Mouse (Mus musculus) embryonic facial prominence, embryonic 11.5 days (tissue): ENCODE measurements around the gene Adh6a. TPM values are rescaled to one million over a fixed set of nuclear protein-coding genes. Genes with fewer than 3 reads are reported as not detected.

Experiments
- ATAC-seq: fragments of 200-750 bp; cut with Nextera tagmentation; replicated peaks from 2 replicates; pipeline ENCODE4 v1.8.0; 2017; ENCODE audit warnings: low read depth; ENCODE audit not compliant: insufficient number of reproducible peaks, low FRiP score, low TSS enrichment
- DNase-seq: peaks from one replicate; pipeline ENCODE4 v3.0.0-alpha.2; 2015; ENCODE audit warnings: low spot score
- H3K27ac ChIP-seq: fragments of 300-500 bp; sonication (generic); replicated peaks from 2 replicates; pipeline ENCODE4 v1.5.1; 2014; ENCODE audit warnings: mild to moderate bottlenecking, low read depth, low read length, control low read depth
- H3K27me3 ChIP-seq: fragments of 300-500 bp; sonication (generic); 2 replicates; pipeline ENCODE4 v1.6.1; 2014; ENCODE audit warnings: mild to moderate bottlenecking, low read length, moderate library complexity, mixed read lengths; ENCODE audit not compliant: control insufficient read depth, insufficient read depth
- H3K36me3 ChIP-seq: fragments of 300-500 bp; sonication (generic); replicated peaks from 2 replicates; pipeline ENCODE4 v1.6.1; 2014; ENCODE audit warnings: low read depth, mild to moderate bottlenecking, low read length, moderate library complexity, mixed read lengths; ENCODE audit not compliant: control insufficient read depth, insufficient read depth
- H3K4me1 ChIP-seq: fragments of 300-500 bp; sonication (generic); 2 replicates; pipeline ENCODE4 v1.6.1; 2014; ENCODE audit warnings: low read length, mixed read lengths; ENCODE audit not compliant: control insufficient read depth, insufficient read depth
- H3K4me2 ChIP-seq: fragments of 300-500 bp; sonication (generic); 2 replicates; pipeline ENCODE4 v1.6.1; 2014; ENCODE audit warnings: low read depth, mild to moderate bottlenecking, control low read depth, low read length, moderate library complexity
- H3K4me3 ChIP-seq: fragments of 300-500 bp; sonication (generic); 2 replicates; pipeline ENCODE4 v1.5.1; 2014; ENCODE audit warnings: low read depth, low read length, control low read depth
- H3K9ac ChIP-seq: fragments of 300-500 bp; sonication (generic); replicated peaks from 2 replicates; pipeline ENCODE4 v1.6.1; 2014; ENCODE audit warnings: mild to moderate bottlenecking, control low read depth, low read length
- H3K9me3 ChIP-seq: fragments of 300-500 bp; sonication (generic); replicated peaks from 2 replicates; pipeline ENCODE4 v1.6.1; 2016; ENCODE audit warnings: mild to moderate bottlenecking, low read length, inconsistent platforms, mixed read lengths; ENCODE audit not compliant: control insufficient read depth
- WGBS: fragments of 180-500 bp; shearing (Covaris S2); extraction: QIAGEN DNeasy Blood & Tissue Kit; methylation state at CpG from one replicate; pipeline ENCODE4 v1.1.7; 2014; 5-methylcytosine and 5-hydroxymethylcytosine counted together
- polyA plus RNA-seq: library from polyadenylated mRNA; unstranded; fragments of >200 nt; fragmentation: Nextera tagmentation; extraction: Ambion mirVana; gene quantifications from 2 replicates; pipeline ENCODE4 v1.2.1, GENCODE M21; 2014

Adh6a gene
- polyA plus RNA-seq, 1 experiment from 2014 or later: not detected

DNA sequence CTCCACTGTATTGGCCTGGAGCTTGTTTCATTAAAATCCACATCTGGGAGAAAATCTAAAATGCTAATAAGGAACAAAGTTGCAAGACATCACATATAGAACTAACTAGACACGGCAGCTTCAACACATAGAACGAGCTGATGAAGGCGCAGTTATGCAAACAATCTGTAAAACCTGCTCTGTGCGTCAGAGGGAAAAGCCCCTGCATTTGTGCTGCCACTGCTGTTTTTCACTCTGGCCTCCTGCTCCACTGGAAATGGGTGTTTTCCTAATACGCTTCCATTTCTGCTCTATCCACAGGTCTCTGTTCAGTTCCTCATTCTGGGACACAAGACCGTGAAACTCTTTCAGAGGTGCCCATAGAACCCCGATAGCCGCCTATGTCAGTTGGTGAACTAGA, 20.8 kb downstream of the Adh6a start:
- Histone ChIP-seq H3K9ac (no peak overlapping the region), H3K4me3 (no peak overlapping the region), H3K36me3 (no peaks in the 10 kb centered on the region), H3K4me1 (no peaks in the 10 kb centered on the region), H3K9me3 (no peaks in the 10 kb centered on the region), H3K4me2 (no peak overlapping the region), H3K27ac (no peak overlapping the region), H3K27me3 (no peaks in the 10 kb centered on the region)
- ATAC-seq (no peak), DNase-seq (no peak)
- WGBS: 83% methylated on average over 8 of the region's 8 CpGs

DNA sequence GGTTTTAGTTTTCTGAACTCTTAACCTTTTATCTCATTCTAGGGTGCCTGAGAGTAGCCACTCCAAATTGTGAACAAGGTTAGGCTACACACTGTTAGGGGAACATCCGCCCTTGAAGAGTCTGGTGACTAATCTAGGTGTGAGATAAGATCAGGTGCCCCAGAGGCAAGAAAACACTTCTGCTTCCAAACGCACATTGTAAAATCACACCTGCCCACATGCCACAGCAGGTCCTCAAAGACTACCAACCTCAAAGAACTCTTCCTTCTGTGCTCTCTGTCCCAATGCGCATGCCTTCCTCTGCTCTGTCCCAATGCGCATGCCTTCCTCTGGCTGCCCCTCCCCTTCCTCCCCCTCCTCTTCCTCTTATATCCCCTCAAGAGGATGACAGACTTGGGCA, 21.2 kb downstream of the Adh6a start:
- H3K9ac ChIP-seq: no peak overlapping the region
- no peak for DNase-seq
- no peak overlapping the region for H3K4me3 ChIP-seq
- 86% methylated on average over 4 of the region's 4 CpGs for WGBS
- no peaks in the 10 kb centered on the region for H3K27me3 ChIP-seq
- no peak for ATAC-seq
- H3K9me3 ChIP-seq: no peaks in the 10 kb centered on the region
- no peaks in the 10 kb centered on the region for H3K4me1 ChIP-seq
- no peak overlapping the region for H3K27ac ChIP-seq
- no peak overlapping the region for H3K4me2 ChIP-seq
- no peaks in the 10 kb centered on the region for H3K36me3 ChIP-seq

DNA sequence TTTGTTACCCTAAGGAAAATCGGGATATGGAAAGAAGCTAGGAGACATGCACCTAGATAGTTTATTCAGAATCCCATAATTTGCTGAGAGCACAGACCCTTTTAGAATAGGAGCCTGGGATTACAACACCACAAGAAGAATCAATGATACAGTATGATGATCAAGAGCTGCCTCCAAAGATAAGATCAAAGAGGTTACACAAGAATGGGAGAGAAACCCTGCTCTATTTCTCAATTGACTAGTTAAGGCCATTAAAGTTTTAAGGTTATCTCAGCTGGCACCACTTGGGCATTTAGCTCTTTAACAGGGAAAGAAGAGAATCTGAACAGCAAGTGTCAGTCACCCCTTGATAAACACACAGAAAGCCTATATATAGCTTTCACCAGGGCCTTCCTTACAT, 22.5 kb downstream of the Adh6a start:
- Histone ChIP-seq H3K4me1 (no peaks in the 10 kb centered on the region), H3K9ac (no peak overlapping the region)

DNA sequence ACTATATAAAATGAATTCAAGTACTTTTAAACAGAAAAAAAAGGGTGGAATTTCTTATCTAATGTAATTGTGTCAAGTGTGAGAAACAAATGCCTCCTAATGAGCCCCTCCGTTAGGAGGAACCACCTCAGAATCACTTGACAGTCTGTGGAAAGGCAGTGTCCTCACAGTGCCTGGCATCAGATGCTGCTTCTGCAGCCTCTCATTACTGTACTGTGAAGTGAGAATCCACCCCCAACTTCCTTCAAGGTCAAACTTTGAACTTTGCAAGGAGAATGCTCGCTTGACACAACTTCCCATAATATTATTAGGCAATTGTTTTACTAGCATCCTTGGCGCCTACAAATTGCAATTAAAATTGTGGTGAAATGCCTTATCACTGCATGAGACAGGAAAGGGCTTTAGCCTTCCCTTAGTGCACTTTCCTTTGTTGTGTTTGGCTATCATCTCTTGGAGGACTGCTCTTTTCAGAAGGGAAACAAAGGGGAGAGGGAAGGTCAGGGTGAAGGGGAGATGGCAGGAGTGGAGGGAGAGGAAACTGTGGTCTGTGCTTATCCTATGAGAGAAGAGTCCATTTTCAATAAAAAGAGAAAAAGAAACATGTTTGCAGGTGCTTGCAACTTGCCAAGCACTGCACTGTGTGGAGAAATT, 23.1 kb downstream of the Adh6a start:
- Histone ChIP-seq H3K36me3 (no peaks in the 10 kb centered on the region), H3K9me3 (no peaks in the 10 kb centered on the region), H3K27ac (no peak overlapping the region), H3K27me3 (no peaks in the 10 kb centered on the region), H3K4me2 (no peak overlapping the region), H3K4me1 (no peaks in the 10 kb centered on the region), H3K4me3 (no peak overlapping the region), H3K9ac (no peak overlapping the region)
- whole genome bisulfite sequencing: 69% methylated on average over 3 of the region's 3 CpGs
- ATAC-seq (no peak), DNase-seq (no peak)

More for the DNA sequence above, 22.5 kb downstream of the Adh6a start:
- no peak overlapping the region for H3K4me3 ChIP-seq
- no peaks in the 10 kb centered on the region for H3K9me3 ChIP-seq
- no peak for DNase-seq
- no peak overlapping the region for H3K27ac ChIP-seq
- H3K36me3 ChIP-seq: no peaks in the 10 kb centered on the region
- no peaks in the 10 kb centered on the region for H3K27me3 ChIP-seq
- no peak overlapping the region for H3K4me2 ChIP-seq
- no peak for ATAC-seq
- 90% methylated on average over 1 of the region's 1 CpGs for WGBS

GRCm38 (mm10) chr3:138341471-138341870, 28.4 kb downstream of the Adh6a start, which contains the start of gene Adh6b:
TSS of gene Adh6b (plus strand) at chr3:138341775.
- no peaks in the 10 kb centered on the region for H3K27me3 ChIP-seq
- H3K27ac ChIP-seq: no peak within 1 kb of the TSS
- H3K4me2 ChIP-seq: no peak within 1 kb of the TSS
- no peak for DNase-seq
- 80% methylated on average over 14 of the region's 14 CpGs for WGBS
- H3K36me3 ChIP-seq: no peaks in the 10 kb centered on the region
- no peaks in the 10 kb centered on the region for H3K4me1 ChIP-seq
- H3K9ac ChIP-seq: no peak within 1 kb of the TSS
- H3K4me3 ChIP-seq: no peak within 1 kb of the TSS
- no peaks in the 10 kb centered on the region for H3K9me3 ChIP-seq
- ATAC-seq: no peak

DNA sequence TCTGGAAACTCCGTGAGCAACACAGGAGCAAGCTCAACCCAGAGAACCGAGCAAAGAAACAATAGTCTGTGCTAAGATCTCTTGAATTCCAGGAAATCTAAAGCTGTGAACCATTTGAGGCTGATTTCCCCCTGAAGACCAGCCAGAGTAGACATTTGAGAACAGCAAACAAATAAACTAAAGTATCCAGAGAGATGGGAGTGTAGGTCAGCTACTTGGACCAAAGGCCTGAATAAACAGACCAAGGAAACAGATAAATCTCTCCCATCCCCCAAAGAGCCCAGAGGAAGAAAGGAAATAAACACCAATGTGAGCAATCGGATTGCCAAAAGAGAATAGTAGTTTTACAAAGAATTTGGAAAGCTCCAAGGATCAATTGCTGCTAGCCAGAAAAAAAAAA, 34.0 kb downstream of the Adh6a start:
- DNase-seq: no peak
- no peak overlapping the region for H3K4me2 ChIP-seq
- no peak for ATAC-seq
- no peak overlapping the region for H3K9ac ChIP-seq
- no peaks in the 10 kb centered on the region for H3K27me3 ChIP-seq
- H3K4me3 ChIP-seq: no peak overlapping the region
- no peaks in the 10 kb centered on the region for H3K36me3 ChIP-seq
- no peak overlapping the region for H3K27ac ChIP-seq
- H3K9me3 ChIP-seq: no peaks in the 10 kb centered on the region
- no peaks in the 10 kb centered on the region for H3K4me1 ChIP-seq
- WGBS: 40% methylated on average over 3 of the region's 3 CpGs

DNA sequence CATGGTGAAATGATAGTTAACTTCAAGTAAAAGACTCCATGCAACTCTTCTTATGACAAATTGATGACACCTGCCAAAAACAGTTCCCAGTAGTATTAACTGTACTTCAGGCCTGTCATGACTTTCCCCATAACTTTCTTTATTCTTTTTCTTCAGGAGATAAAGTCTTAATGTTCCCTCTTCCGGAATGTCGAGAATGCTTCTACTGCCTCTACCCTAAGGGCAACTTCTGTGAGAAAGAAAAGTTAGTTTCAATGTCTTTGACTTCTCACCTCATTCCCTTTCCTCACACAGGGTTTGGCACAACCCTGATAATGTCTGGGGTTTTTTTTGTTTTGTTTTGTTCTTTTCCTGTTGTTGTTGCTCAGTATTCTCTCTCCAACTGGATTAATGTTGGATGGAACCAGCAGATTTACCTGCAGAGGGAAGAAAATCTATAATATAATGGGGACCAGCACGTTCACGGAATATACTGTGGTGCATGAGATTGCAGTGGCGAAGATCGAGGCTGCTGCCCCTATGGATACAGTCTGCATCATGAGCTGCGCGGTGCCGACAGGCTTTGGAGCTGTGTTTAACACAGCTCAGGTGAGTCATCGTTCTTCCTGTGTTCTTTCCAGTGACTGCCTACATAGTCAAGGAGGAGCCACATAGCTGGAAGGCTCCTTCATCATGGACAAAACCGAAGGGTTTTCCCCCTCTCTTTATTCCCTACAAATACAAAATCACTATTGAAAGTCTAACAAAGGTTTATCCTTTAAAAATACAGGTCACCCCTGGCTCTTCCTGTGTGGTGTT, 39.1 kb downstream of the Adh6a start:
- no peak for ATAC-seq
- H3K9me3 ChIP-seq: no peaks in the 10 kb centered on the region
- H3K4me2 ChIP-seq: no peak overlapping the region
- no peaks in the 10 kb centered on the region for H3K36me3 ChIP-seq
- WGBS: 87% methylated on average over 11 of the region's 11 CpGs
- H3K27ac ChIP-seq: no peak overlapping the region
- H3K27me3 ChIP-seq: no peaks in the 10 kb centered on the region
- DNase-seq: no peak
- no peak overlapping the region for H3K4me3 ChIP-seq
- no peak overlapping the region for H3K9ac ChIP-seq
- H3K4me1 ChIP-seq: no peaks in the 10 kb centered on the region

GRCm38 (mm10) chr3:138358856-138359255, 45.8 kb downstream of the Adh6a start:
- H3K27me3 ChIP-seq: no peaks in the 10 kb centered on the region
- H3K4me3 ChIP-seq: no peak overlapping the region
- DNase-seq (no peak), ATAC-seq (no peak)
- no peak overlapping the region for H3K9ac ChIP-seq
- H3K27ac ChIP-seq: no peak overlapping the region
- H3K4me1 ChIP-seq: no peaks in the 10 kb centered on the region
- 83% methylated on average over 7 of the region's 7 CpGs for WGBS
- no peaks in the 10 kb centered on the region for H3K36me3 ChIP-seq
- no peak overlapping the region for H3K4me2 ChIP-seq
- H3K9me3 ChIP-seq: no peaks in the 10 kb centered on the region
